11 mouse cellular contexts compared by ENCODE assay signal in the genomic region with DNA sequence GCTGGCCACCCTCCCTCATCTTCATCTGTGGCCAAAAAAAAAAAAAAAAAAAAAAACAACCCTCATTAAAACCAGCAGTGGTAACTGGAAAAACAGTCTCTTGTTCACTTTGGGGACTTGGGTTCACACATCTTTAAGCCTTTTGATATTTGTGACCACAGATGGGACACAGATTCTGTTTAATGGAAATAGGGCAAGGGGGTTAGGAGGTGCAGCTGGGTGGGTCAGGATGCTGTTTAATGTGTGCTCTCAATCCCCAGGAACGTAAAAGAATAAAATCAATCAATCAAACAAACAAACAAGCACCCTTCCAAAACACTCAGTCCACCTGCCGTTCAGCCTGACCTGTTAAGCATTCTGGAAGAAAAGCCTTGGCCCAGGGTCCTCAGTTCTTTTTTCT. TPM values are rescaled to one million over a fixed set of nuclear protein-coding genes. Genes with fewer than 3 reads are reported as not detected.
DNase-seq lines count a peak whose midpoint lies in the region; ATAC-seq and TF ChIP-seq lines count a peak whose summit lies in the region.
"Had no signal": no experiment of that assay in that cellular context is flagged by ENCODE, and none has a peak within 500 bp of the region (broad histone marks: within the 10 kb centered on the region; RNA-seq: fewer than 3 reads in every experiment).

No protein-coding gene starts in this region.

- no peak for ATAC-seq in kidney, embryonic 15.5 days (replicated peaks; ENCODE audit: low FRiP score)
- ATAC-seq in embryonic facial prominence, embryonic 11.5 days (replicated peaks; ENCODE audit: insufficient number of reproducible peaks, low FRiP score, low TSS enrichment, low read depth) = no peak
- ATAC-seq in forebrain, embryonic 16.5 days = no peak
- ATAC-seq in liver, embryonic 14.5 days (ENCODE audit: insufficient read depth) = no peak
- no peak for ATAC-seq in activated CD4-positive, CD25-positive, alpha-beta regulatory T cell, adult 4 months

- 0 out of 2 replicates have a peak, but pooled peaks cover 6% of the 10 kb centered on the region for H3K27me3 ChIP-seq in kidney, embryonic 15.5 days
- no peaks in the 10 kb centered on the region for H3K27me3 ChIP-seq in embryonic facial prominence, embryonic 11.5 days (ENCODE audit: control insufficient read depth, insufficient read depth, low read length)
- H3K27me3 ChIP-seq in forebrain, embryonic 16.5 days (replicated peaks; ENCODE audit: control insufficient read depth, insufficient read depth, low read length) = no peaks in the 10 kb centered on the region
- no peaks in the 10 kb centered on the region for H3K27me3 ChIP-seq in liver, embryonic 14.5 days (ENCODE audit: control insufficient read depth, insufficient read depth, low read length)
- H3K27me3 ChIP-seq: limb, embryonic 15.5 days had no signal

- peaks cover 51% of the 10 kb centered on the region for H3K4me1 ChIP-seq in kidney, embryonic 15.5 days
- peaks cover 3% of the 10 kb centered on the region; the same call in 1 of the 2 replicates for H3K4me1 ChIP-seq in embryonic facial prominence, embryonic 11.5 days (ENCODE audit: control insufficient read depth, insufficient read depth, low read length)
- peaks cover 23% of the 10 kb centered on the region for H3K4me1 ChIP-seq in forebrain, embryonic 16.5 days (replicated peaks; ENCODE audit: control insufficient read depth, insufficient read depth, low read length)
- H3K4me1 ChIP-seq in liver, embryonic 14.5 days (replicated peaks; ENCODE audit: control insufficient read depth in 2 of 2, insufficient read depth in 2 of 2, low read length in 1 of 2) = peaks cover 16 to 34% of the 10 kb centered on the region in 2 experiments

- H3K4me3 ChIP-seq in kidney, embryonic 15.5 days (replicated peaks) = no peak overlapping the region
- no peak overlapping the region for H3K4me3 ChIP-seq in embryonic facial prominence, embryonic 11.5 days (ENCODE audit: low read depth, low read length)
- H3K4me3 ChIP-seq in forebrain, embryonic 16.5 days (replicated peaks; ENCODE audit: low read length) = no peak overlapping the region
- H3K4me3 ChIP-seq in liver, embryonic 14.5 days (ENCODE audit: insufficient read depth in 1 of 2, low read depth in 2 of 2, low read length in 2 of 2) = no peak overlapping the region
- H3K4me3 ChIP-seq: layer of hippocampus, adult 2 months; limb, embryonic 15.5 days had no signal

- no peak for TF ChIP-seq CTCF in liver, embryonic 14.5 days (IDR thresholded peaks at IDR 0.05; ENCODE audit: low read depth)

- TF ChIP-seq EP300 in liver, embryonic 14.5 days (IDR thresholded peaks at IDR 0.05; ENCODE audit: low read depth) = no peak

- peaks cover 8% of the 10 kb centered on the region for H3K36me3 ChIP-seq in kidney, embryonic 15.5 days
- H3K36me3 ChIP-seq in embryonic facial prominence, embryonic 11.5 days (replicated peaks; ENCODE audit: control insufficient read depth, insufficient read depth, low read depth, low read length) = no peaks in the 10 kb centered on the region; the same call in 1 of the 2 replicates
- peaks cover 5% of the 10 kb centered on the region; the same call in 1 of the 2 replicates for H3K36me3 ChIP-seq in forebrain, embryonic 16.5 days (ENCODE audit: control insufficient read depth, insufficient read depth)
- no peaks in the 10 kb centered on the region for H3K36me3 ChIP-seq in liver, embryonic 14.5 days (replicated peaks; ENCODE audit: control insufficient read depth, insufficient read depth, low read depth)
- H3K36me3 ChIP-seq: limb, embryonic 15.5 days had no signal

- no peak overlapping the region for H3K4me2 ChIP-seq in kidney, embryonic 15.5 days
- H3K4me2 ChIP-seq in embryonic facial prominence, embryonic 11.5 days (ENCODE audit: low read depth, low read length) = no peak overlapping the region
- no peak overlapping the region for H3K4me2 ChIP-seq in forebrain, embryonic 16.5 days (ENCODE audit: low read length)
- peak overlapping the region; percentile 24; the same call in 1 of the 2 replicates for H3K4me2 ChIP-seq in liver, embryonic 14.5 days (ENCODE audit: low read depth)
- H3K4me2 ChIP-seq: limb, embryonic 15.5 days had no signal

- H3K9ac ChIP-seq in kidney, embryonic 15.5 days = no peak overlapping the region
- no peak overlapping the region for H3K9ac ChIP-seq in embryonic facial prominence, embryonic 11.5 days (replicated peaks; ENCODE audit: low read length)
- H3K9ac ChIP-seq in forebrain, embryonic 16.5 days (replicated peaks; ENCODE audit: low read depth, low read length) = no peak overlapping the region
- no peak overlapping the region for H3K9ac ChIP-seq in liver, embryonic 14.5 days (replicated peaks)
- H3K9ac ChIP-seq: limb, embryonic 15.5 days had no signal

- no peaks in the 10 kb centered on the region for H3K9me3 ChIP-seq in kidney, embryonic 15.5 days (replicated peaks)
- no peaks in the 10 kb centered on the region for H3K9me3 ChIP-seq in embryonic facial prominence, embryonic 11.5 days (replicated peaks; ENCODE audit: control insufficient read depth, low read length)
- H3K9me3 ChIP-seq in forebrain, embryonic 16.5 days (ENCODE audit: control insufficient read depth, low read length) = no peaks in the 10 kb centered on the region
- no peaks in the 10 kb centered on the region for H3K9me3 ChIP-seq in liver, embryonic 14.5 days (ENCODE audit: control insufficient read depth, low read length)
- H3K9me3 ChIP-seq: limb, embryonic 15.5 days had no signal

- 7% methylated on average over 2 of the region's 2 CpGs for WGBS in kidney, embryonic 15.5 days
- WGBS in embryonic facial prominence, embryonic 11.5 days = 12% methylated on average over 2 of the region's 2 CpGs
- 4% methylated on average over 2 of the region's 2 CpGs for WGBS in forebrain, embryonic 16.5 days
- WGBS in liver, embryonic 14.5 days (ENCODE audit: insufficient replicate concordance) = 61% methylated on average over 2 of the region's 2 CpGs

- no peak for DNase-seq in kidney, postnatal 4 days
- no peak for DNase-seq in embryonic facial prominence, embryonic 11.5 days (ENCODE audit: low spot score)
- no peak for DNase-seq in liver, embryonic 14.5 days (ENCODE audit: low read depth in 3 of 3, low spot score in 3 of 3)
- no peak for DNase-seq in thymus, postnatal 36 days
- no peak for DNase-seq in spleen, postnatal 14 days (ENCODE audit: low spot score in 2 of 2)
- DNase-seq: adrenal gland, adult 2 months had no signal

- H3K27ac ChIP-seq in kidney, embryonic 15.5 days = peak overlapping the region; percentile 83
- peak overlapping the region; percentile 72 for H3K27ac ChIP-seq in embryonic facial prominence, embryonic 11.5 days (replicated peaks; ENCODE audit: low read depth, low read length)
- H3K27ac ChIP-seq in forebrain, embryonic 16.5 days (ENCODE audit: low read length) = peak overlapping the region; percentile 34
- H3K27ac ChIP-seq in liver, embryonic 14.5 days = no peak overlapping the region
- H3K27ac ChIP-seq: layer of hippocampus, adult 2 months had no signal

RNA-seq across cellular contexts. Expression of a gene that starts 17.3 kb away (rescaled TPM):
- 3.6 and 3.8 TPM in 2 replicates for polyA plus RNA-seq in kidney, embryonic 15.5 days (2015; fragmentation: Nextera tagmentation; extraction: Ambion mirVana)
- polyA plus RNA-seq in embryonic facial prominence, embryonic 11.5 days (2014; fragmentation: Nextera tagmentation; extraction: Ambion mirVana) = 9.1 and 10.8 TPM in 2 replicates
- polyA plus RNA-seq in forebrain, embryonic 16.5 days (2015; fragmentation: Nextera tagmentation; extraction: Ambion mirVana) = 13.3 and 13.4 TPM in 2 replicates
- 1.0 and 1.2 TPM in 2 replicates for polyA plus RNA-seq in liver, embryonic 14.5 days (2012; rRNA removed)
- polyA plus RNA-seq in liver, embryonic 14.5 days (2014; fragmentation: Nextera tagmentation; extraction: Ambion mirVana) = 2.0 and 2.1 TPM in 2 replicates
- 1 to 10 TPM; 2.0 TPM for polyA plus RNA-seq in activated CD4-positive, CD25-positive, alpha-beta regulatory T cell, adult 4 months (2017; shearing (Covaris generic))

RNA-seq across cellular contexts. Expression of a gene that starts 34.8 kb away (rescaled TPM):
- 1.2 and 1.6 TPM in 2 replicates for polyA plus RNA-seq in kidney, embryonic 15.5 days (2015; fragmentation: Nextera tagmentation; extraction: Ambion mirVana)
- 0.66 and 0.68 TPM in 2 replicates for polyA plus RNA-seq in embryonic facial prominence, embryonic 11.5 days (2014; fragmentation: Nextera tagmentation; extraction: Ambion mirVana)
- polyA plus RNA-seq in forebrain, embryonic 16.5 days (2015; fragmentation: Nextera tagmentation; extraction: Ambion mirVana) = 2.7 and 3.4 TPM in 2 replicates
- 0.01 and 0.04 TPM in 2 replicates for polyA plus RNA-seq in liver, embryonic 14.5 days (2012; rRNA removed)
- 0.03 and 0.13 TPM in 2 replicates for polyA plus RNA-seq in liver, embryonic 14.5 days (2014; fragmentation: Nextera tagmentation; extraction: Ambion mirVana)
- polyA plus RNA-seq in activated CD4-positive, CD25-positive, alpha-beta regulatory T cell, adult 4 months (2017; shearing (Covaris generic)) = not detected

RNA-seq across cellular contexts. Expression of a gene that starts 57.9 kb away (rescaled TPM):
- 11.9 and 15.5 TPM in 2 replicates for polyA plus RNA-seq in kidney, embryonic 15.5 days (2015; fragmentation: Nextera tagmentation; extraction: Ambion mirVana)
- 6.8 and 8.0 TPM in 2 replicates for polyA plus RNA-seq in embryonic facial prominence, embryonic 11.5 days (2014; fragmentation: Nextera tagmentation; extraction: Ambion mirVana)
- polyA plus RNA-seq in forebrain, embryonic 16.5 days (2015; fragmentation: Nextera tagmentation; extraction: Ambion mirVana) = 30.4 and 34.9 TPM in 2 replicates
- polyA plus RNA-seq in liver, embryonic 14.5 days (2012; rRNA removed) = 327 and 335 TPM in 2 replicates
- polyA plus RNA-seq in liver, embryonic 14.5 days (2014; fragmentation: Nextera tagmentation; extraction: Ambion mirVana) = 285 and 306 TPM in 2 replicates
- polyA plus RNA-seq in activated CD4-positive, CD25-positive, alpha-beta regulatory T cell, adult 4 months (2017; shearing (Covaris generic)) = 1 to 10 TPM in 1 of 2 experiments, under 1 TPM in 1; 0.54 to 1.6 TPM
